Mouse (Mus musculus): ENCODE measurements around the gene Myd88.

Myd88 gene

DNA sequence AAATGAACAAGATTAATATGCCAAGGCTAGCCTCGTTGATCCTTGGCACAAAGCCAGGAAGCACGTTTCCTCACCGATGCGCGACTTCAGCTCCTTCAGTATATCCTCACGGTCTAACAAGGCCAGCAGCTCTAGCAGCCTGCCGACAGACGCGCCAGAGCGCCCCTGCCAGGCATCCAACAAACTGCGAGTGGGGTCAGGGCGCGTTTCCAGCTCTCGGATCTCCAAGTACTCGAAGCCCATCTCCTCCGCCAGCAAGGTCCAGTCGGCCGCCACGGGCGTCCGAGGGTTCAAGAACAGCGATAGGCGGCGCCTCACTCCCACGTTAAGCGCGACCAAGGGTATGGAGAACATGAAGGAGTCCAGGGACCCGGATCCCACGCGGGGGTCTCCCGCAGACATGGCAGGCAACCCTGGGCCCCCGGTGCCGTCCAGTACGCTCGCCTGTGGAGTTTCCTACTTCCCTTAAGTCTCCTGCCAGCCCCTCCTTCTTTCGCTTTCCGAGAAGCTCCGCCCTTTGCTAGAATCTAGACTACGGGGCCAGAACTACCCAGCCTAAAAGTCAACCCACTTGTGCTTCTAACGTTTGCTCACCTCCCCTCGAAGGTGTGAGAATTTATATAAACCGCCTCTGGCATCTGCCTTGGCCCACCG lies 1.5 kb downstream of the Myd88 start, which contains the start of gene Acaa1a:
TSS of gene Acaa1a (plus strand) at position 119 of the 654 bp plus-strand sequence.
- DNase-seq = peak; percentile 62

DNA sequence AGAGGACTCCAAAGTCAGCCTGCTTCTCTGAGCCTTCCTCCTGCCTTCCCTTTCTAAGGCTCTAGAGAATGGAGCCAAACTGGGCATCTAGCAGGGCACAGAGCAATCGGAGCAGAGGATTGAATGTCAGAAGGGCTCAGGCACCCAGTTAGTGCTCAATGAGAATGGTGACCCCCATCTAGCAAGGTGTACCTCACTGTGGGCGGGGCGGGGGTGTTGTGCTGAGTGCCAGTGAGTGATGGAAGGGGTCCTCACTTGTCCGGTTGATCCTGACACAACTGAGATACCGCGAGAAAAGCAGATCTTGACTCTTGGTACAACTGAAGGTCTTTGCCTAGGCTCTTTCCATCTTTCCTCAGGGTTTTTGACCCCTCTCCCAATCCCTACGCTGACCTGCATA lies 2.1 kb downstream of the Myd88 start:
- no peak for DNase-seq

DNA sequence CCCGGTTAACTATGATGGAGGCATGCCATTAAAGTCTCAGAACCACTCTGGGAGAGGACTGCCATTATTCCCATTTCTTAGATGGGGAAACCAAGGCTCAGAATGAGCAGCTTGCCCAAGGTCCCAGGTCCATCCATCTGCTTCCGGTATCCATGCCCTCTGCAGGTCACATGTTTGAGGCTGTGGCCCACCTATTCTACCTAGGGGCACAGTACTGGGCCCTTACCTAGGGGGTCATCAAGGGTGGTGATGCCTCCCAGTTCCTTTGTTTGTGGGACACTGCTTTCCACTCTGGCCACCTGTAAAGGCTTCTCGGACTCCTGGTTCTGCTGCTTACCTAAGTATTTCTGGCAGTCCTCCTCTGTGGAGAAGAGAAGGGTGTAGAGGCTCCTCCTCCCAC lies 2.9 kb downstream of the Myd88 start:
- no peak for DNase-seq

DNA sequence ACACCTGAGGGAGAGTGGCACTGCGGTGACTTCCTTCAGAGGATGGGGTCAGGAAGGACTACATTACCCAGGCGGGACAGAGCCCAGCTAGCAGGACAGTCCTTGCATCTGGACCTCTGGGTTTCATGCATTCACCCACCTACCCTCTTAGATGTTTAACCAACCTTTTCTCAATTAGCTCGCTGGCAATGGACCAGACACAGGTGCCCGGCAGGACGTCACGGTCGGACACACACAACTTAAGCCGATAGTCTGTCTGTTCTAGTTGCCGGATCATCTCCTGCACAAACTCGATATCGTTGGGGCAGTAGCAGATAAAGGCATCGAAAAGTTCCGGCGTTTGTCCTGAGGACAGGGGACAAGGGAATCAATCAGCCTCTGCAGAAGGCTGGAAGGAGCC lies 3.4 kb downstream of the Myd88 start:
- no peak for DNase-seq

DNA sequence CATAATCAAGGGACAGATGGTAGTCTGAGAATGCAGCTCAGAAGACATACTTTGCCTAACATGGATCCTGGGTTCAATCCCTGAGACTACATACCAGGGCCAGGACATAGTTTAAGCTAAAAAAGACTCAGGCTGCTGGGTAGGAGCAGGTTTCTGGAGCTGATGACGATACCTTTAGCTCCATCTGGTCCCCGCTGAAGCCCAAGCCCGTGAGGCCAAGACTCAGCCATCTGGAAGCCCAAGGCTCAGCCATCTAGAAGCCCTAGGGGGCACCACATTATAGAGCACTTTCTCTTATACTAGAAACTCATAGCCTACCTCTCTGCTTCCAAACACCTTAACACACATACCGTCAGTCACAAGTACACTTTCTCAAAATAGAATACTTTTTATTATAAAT lies 5.6 kb downstream of the Myd88 start:
- DNase-seq = no peak

DNA sequence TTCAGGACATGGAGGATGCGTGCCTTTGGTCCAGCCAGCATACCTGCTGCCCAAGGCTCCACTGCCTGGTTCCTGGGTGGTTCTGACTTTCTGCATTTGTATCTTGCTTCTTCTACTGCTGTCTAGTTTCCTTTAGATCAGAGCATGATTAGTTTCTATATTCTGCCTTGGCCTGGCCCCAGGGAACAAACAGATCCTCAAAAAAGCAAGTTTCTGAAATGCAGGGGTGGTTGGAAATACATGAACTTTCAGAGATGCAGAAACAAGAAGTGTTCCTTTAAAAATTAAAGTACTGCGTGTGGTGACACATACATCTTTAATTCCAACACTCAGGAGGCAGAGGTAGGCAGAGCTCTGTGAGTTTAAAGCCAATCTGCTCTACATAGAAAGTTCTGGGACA lies 6.4 kb downstream of the Myd88 start:
- DNase-seq = no peak

DNA sequence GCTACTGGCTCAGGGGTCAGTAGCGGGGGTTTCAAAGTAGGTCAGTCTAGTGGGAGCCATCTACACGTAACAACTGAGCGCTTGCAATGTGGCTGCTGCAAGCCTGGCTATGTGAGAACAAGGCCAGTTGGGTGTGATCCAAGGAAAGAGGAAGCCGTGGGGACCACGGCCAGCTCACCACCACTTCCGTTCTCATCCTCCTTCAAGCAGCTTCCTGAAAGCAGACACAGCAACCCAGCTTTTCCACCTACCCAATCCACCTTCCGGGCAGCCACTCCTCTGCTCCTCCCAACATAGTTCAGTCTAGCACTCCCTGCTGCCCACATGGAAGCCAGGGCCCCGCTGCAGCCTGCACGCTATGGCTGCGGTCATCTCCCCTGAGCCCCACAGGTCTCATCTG lies 6.9 kb downstream of the Myd88 start:
- DNase-seq = no peak

DNA sequence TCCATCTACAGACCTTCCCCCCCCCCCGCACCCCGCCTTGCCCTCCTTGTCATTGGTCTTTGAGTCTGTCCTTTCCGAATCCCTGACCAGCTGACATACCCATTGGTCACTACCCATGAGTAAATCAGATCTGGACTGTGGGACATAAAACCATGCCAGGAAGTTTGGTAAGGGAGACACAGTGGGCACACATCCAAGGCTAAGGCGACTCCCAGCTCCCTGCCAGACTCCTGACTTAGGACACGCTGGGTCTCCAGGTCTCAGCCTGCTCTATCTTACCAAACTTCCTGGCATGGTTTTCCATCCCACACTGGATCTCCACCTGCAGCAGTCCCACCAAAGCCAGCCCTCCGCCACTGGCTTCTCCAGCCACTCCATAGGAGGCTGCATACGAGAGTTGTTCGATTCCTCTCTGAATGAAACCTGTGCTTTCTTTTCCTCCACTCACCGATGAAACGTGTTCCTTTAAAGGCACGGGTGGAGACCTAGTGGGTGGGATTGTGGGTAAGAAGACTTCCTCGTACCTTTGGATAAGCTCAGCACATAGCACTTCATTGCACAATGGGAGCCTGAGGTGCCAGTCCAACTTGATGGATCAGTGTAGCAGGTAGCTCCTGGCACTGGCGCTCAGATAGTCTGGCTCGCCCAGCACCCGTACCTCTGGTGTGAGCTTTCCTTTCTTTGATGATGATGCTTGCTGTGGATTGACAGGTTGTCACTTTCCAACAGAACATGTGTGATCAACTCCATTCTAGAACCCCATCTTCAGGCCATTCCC lies 10.8 kb downstream of the Myd88 start:
- DNase-seq = no peak

DNA sequence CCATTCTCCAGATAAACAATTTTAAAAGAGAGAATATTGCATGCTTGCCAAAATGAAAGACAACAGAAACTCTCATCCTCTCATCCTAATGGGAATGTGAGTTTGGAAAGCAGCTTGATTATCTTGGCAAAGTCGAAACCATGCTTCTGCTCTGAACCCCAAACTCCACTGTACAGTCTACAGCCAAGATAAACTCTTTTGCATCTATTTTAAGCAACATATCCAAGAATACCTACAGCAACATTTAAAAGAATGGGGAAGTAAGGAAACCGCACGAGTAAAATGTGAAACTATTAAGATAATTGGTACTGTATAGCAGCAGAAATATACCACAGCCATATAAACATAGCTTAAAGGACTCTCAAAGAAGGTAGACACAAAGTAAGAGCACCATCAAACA lies 12.7 kb downstream of the Myd88 start:
- no peak for DNase-seq

DNA sequence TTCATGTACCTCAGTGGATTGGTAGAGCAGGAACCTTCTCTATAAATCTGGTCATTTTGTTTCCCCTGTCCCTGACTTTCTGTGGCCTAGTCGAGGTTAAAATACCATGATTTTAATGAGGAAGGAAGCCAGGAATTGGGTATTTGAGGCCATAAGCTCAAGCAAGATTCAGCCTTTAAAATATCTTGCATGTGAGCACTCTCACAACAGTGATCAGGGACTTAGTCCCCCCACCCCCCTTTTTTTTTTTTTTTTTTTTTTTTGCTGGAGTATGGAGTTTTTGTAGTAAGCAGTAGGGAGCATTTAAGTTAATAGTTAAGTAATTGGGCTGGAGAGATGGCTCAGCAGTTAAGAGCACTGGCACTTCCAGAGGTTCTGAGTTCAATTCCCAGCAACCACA lies 17.1 kb downstream of the Myd88 start:
- no peak for DNase-seq

DNA sequence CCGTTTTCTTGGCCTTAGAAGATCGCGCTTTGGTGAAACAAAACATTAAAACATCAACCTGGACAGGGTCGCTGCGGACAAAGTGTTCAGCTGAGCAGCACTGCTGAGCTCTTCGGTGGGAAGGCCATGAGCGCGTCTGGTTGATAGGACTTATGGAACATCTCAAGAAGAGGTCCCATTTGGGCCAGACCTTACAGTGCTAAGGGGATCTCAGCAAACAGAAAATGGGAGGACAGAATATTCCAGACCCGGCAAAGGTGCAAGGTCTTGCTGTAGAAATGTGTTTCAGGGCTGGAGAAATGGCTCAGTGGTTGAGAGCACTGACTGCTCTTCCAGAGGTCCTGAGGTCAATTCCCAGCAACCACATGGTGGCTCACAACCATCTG lies 18.0 kb downstream of the Myd88 start:
- DNase-seq = no peak

DNA sequence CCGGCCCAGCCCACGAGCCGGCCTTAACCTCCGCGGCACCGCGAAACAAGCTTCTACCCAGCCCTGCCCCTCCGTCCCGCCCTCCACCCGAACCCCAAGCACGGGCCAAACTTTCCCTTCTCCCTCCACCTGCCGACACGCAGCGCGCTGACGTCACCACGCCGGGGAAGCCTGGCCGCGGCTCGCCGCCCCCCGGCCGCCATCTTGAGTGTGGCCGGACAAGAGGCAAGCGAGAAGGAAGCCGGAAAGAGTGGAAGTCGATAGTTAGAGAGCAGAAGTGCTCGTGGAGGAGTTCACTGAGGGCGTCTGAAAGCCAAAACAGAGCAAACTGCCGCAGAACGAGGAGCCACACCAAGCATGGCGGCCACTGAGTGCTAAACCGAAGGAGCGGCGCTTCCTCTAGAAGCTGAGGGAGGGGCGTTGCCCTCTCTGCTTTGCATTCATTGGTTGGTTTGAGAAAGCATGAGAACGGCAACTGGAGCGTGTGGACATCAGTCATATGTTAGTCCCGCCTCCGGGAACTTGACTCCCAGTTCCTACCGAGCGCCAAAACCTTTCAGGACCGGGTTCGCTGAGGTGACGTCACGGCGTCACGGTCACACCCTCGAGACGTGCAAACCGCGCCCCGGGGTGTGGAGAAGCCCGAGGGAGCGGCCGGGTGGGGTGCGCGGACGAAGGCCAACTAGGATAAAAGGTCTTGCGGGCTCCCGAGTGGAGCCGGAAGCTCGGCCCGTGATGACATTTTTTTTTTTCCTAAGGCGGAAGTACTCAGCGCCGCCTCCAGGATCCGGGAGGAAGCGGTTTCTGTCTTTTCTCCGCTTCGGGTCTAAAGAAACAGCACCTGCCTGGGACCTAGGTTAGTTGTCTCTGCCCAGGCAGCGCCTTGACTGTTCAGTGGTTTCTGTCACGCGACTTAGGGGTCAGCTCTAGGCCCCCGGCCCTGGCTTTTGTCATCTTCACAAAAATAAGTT lies 18.6 kb downstream of the Myd88 start, which contains the start of gene Oxsr1:
TSS of gene Oxsr1 (minus strand) at position 139 of the 971 bp plus-strand sequence.
- DNase-seq = peak; percentile 99

DNA sequence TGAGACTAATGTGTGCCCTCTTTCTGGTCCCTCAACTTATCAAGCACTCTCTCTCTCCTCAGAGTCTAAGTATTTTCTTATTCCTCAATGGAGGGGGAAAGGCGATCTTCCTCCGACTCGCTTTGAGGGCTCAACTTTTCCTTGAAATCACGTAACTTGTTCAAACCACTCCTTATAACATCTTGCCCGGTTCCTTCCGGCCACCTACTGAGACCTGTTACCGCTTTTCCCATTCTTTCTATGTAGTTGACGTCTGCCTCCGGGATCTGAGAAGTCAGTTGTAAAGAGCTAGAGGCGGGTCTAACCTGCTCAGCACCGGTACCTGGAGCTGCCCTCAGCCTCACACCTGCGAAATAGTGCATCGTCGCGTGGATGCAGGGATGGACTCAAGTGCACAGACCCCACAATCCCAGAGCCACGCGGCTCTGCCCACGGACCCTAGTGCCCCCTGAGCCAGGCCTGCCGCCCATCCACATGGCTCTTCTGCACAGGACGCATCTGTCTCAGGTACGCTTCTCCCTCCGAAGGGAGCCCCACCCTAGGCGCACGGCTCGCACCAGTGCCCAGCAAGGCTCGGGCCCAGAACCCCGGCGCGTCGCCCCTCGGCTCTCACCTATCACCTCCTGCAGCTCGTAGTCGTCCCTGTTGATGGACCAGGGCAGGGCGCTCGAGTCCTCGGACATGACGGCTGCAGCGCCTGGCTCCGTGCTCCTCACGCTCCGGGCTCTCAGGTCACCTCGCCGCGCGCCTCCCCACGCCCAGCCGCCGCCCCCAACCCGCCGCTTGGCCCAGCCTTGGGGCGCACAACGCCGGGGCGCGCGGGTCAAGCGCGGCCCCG lies 19.6 kb downstream of the Myd88 start:
- DNase-seq = no peak

DNA sequence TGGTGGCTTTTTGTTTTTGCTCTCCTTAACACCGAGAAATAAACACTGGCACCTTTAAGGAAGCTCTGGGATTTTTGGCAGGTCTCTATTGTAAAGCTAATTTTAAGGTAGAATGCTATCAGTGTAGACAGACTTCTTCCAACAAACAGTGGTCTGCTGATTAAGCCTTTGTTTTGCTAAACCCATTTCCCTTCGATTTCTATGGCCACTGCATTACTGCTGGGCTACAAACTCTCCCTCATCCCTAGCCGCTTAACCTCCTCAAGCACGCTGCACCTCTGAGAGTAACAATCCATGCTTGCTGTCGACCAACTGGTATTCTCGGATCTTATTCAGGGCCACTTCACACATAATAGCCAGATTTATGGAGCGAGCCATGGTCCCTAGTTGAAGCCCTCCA lies 20.3 kb downstream of the Myd88 start:
- no peak for DNase-seq

DNA sequence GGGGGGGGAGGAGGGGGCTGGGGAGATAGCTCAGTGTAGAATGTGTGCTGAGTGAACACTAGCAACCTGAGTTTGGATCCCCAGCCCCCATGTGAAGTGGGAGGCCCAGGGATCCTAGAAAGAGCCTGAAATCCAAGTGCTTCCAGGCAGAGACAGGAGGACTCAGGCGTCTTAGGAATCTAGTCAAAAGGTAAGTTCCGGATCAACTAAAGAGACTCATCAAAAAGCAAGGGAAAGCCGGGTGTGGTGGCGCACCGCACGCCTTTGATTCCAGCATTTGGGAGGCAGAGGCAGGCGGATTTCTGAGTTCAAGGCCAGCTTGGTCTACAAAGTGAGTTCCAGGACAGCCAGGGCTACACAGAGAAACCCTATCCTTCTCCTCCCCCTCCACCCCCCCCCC lies 20.8 kb downstream of the Myd88 start:
- no peak for DNase-seq

DNA sequence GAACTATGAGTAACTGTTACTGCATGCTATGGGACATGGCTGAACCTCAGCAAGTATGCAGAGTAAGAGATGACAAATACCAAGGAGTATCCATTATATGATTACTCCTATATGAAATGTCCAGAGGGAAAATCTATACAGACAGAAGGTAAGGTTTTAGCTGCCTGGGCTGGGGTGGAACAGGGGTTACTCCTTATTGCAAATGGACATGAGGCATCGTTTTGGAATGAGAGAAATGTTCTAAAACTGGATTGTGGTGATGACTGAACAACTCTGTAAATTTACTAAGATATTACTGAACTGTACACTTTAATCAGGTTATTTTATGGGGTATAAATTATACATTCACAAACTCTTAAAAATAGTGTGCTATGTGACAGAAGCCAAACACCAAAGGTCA lies 22.3 kb downstream of the Myd88 start:
- no peak for DNase-seq

DNA sequence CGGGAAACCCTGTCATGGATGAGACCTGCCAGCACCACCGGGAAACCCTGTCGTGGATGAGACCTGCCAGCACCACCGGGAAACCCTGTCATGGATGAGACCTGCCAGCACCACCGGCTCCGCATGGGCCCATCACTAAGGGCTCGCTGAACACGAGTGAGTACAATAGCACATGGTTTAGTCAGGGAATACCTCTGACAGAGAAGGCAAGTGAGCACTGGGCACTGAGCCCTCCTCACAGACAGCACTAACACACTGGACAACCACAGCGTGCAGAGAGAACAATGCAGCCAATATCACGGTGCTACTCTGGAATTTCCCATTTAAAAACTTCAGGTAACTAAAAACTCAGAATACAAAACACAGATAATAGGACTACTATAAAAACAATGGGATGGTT lies 28.1 kb downstream of the Myd88 start:
- no peak for DNase-seq

DNA sequence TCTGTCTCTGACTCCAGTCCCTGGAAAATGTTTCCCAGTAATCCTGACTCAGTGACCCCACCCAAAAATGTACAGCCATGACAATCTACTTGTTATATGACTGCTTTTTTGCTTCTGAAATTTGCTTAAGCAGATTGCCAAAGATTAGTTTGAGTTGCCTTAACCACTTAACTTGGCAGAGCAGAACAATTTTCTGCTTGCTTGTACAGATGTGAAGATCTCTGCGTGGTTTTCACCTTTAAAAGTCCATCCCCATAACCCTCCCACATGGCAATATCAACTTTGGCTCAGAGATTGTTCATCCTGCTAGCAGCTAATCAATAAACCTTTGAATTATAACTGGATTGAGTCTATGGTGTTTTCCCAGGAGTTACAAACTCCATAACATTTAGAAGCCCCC lies 32.1 kb downstream of the Myd88 start:
- no peak for DNase-seq

DNA sequence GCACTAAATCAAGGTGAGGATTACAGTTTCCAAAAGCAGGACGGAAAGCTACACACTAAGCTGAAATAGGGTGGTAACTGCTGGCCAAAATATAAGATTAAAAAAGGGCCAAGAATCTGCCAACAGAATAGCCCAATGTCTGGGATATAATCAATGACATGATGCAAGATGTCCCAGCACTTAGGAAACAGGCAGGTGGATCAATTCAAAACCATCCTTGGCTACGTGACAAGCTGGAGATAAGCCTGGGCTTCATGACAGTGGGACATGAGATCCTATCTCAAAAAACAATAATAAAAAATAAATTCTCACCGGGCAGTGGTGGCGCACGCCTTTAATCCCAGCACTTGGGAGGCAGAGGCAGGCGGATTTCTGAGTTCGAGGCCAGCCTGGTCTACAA lies 35.3 kb downstream of the Myd88 start:
- no peak for DNase-seq

DNA sequence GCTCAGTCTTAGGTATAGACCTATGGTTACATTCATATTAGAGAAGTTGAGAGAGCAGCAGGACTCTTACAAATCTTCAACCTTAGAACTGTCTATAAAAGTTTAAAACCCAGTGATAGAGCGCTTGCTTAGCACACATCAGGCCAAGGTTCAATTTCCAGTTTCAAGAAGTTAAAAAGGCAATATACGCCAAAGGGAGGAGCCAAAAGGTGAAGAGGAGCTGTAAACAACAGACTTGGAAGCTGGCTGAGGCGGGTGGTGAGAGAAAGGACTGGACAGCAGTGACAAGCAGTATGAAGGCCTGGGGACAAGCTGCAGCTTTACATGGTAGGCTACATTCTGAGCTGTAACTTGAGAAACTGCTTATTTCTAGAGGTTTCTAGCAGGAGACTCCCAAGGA lies 42.6 kb downstream of the Myd88 start:
- no peak for DNase-seq

DNA sequence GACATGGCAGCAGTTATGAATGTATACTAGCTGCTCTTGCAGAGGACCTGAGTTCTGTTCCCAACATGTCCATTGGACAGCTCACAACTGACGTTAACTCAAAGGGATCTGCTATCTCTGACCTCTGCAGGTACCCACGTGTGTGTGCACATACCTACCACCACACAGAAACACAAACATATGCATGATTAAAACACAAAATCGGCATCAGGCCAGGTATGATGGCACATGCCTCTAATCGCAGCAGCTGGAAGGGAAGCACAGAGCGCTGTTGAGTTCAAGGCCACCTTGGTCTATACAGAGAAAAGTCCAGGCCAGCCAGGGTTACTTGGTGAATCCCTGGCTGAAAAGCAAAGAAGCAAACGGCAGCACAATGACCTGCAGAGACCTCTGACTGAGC lies 43.5 kb downstream of the Myd88 start:
- no peak for DNase-seq

DNA sequence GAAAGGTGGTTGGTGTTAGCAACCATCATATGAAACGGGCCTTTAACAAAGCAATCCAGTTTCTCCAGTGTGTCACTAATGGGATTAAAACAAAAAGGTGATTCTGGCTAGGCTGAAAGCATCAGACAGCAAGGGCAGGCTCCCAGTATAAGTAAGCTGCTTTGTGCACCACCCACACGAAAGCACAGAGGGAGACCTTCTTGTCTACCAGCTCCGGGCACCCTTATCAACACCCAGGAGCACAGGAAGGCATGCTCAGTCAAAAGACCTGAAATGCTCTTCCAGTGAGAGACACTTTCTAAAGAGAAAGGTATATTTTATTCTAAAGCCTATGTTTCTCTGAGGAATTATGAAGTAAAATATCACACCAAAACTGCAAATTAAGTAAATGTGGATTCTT lies 50.4 kb downstream of the Myd88 start:
- DNase-seq = no peak
